In the genomic region with DNA sequence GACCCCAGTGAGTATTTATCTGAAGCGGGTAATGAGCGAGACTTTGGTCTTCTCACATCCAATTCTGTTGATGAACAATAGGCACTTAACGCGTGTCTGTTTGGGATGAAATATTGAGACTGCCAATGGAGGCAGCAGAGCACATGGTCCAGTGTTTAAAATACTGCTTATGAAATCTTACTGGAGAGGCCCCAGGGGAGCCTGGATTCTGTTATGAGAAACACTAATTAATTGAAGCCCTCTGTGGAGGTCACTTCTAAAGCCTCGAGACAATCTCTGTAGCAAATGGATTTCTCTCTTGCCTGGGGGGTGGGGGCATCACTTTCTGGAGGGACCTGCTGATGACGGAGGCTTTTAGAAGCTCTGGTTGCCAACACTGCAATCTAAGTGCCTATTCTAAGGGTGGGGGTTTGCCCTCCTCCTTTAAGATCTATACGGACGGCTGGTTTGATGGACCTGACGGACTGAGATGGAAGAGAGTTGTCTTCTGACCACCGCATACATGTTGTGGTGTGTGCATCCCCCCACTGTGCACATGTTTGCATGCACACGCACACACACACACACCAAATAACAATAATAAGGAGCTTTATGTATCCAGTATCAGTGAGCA, we compare ENCODE assay signal across 17 mouse cellular contexts. TPM values are rescaled to one million over a fixed set of nuclear protein-coding genes. Genes with fewer than 3 reads are reported as not detected.
DNase-seq lines count a peak whose midpoint lies in the region; ATAC-seq lines count a peak whose summit lies in the region.
"Had no signal": no experiment of that assay in that cellular context is flagged by ENCODE, and none has a peak within 500 bp of the region (broad histone marks: within the 10 kb centered on the region; RNA-seq: fewer than 3 reads in every experiment).

No protein-coding gene starts in this region.

- peaks cover 3% of the 10 kb centered on the region; the same call in 1 of the 2 replicates for H3K4me1 ChIP-seq in embryonic facial prominence, embryonic 11.5 days (ENCODE audit: control insufficient read depth, insufficient read depth, low read length)
- H3K4me1 ChIP-seq in embryonic facial prominence, embryonic 10.5 days = peaks cover 23% of the 10 kb centered on the region
- H3K4me1 ChIP-seq in midbrain, embryonic 14.5 days (ENCODE audit: control insufficient read depth, insufficient read depth, low read length) = no peaks in the 10 kb centered on the region
- H3K4me1 ChIP-seq in midbrain, embryonic 10.5 days = no peaks in the 10 kb centered on the region; the same call in 1 of the 2 replicates
- H3K4me1 ChIP-seq in midbrain, embryonic 15.5 days = no peaks in the 10 kb centered on the region
- peaks cover 5% of the 10 kb centered on the region; the same call in 1 of the 2 replicates for H3K4me1 ChIP-seq in stomach, embryonic 15.5 days
- H3K4me1 ChIP-seq: heart, embryonic 15.5 days; kidney, embryonic 15.5 days had no signal

- H3K27ac ChIP-seq in embryonic facial prominence, embryonic 11.5 days (replicated peaks; ENCODE audit: low read depth, low read length) = no peak overlapping the region
- H3K27ac ChIP-seq in embryonic facial prominence, embryonic 10.5 days (replicated peaks) = no peak overlapping the region
- H3K27ac ChIP-seq in midbrain, embryonic 14.5 days (replicated peaks; ENCODE audit: low read depth, low read length) = no peak overlapping the region
- H3K27ac ChIP-seq in midbrain, embryonic 10.5 days (replicated peaks) = no peak overlapping the region
- H3K27ac ChIP-seq in midbrain, embryonic 15.5 days = no peak overlapping the region
- H3K27ac ChIP-seq in stomach, embryonic 15.5 days = no peak overlapping the region
- H3K27ac ChIP-seq: heart, embryonic 15.5 days; kidney, embryonic 15.5 days; limb, embryonic 15.5 days had no signal

- H3K9me3 ChIP-seq in embryonic facial prominence, embryonic 11.5 days (replicated peaks; ENCODE audit: control insufficient read depth, low read length) = no peaks in the 10 kb centered on the region
- H3K9me3 ChIP-seq in embryonic facial prominence, embryonic 10.5 days = no peaks in the 10 kb centered on the region
- no peaks in the 10 kb centered on the region for H3K9me3 ChIP-seq in midbrain, embryonic 14.5 days (ENCODE audit: control insufficient read depth, low read length)
- H3K9me3 ChIP-seq in midbrain, embryonic 10.5 days (replicated peaks) = no peaks in the 10 kb centered on the region
- H3K9me3 ChIP-seq in midbrain, embryonic 15.5 days = no peaks in the 10 kb centered on the region
- H3K9me3 ChIP-seq in stomach, embryonic 15.5 days = no peaks in the 10 kb centered on the region
- H3K9me3 ChIP-seq: heart, embryonic 15.5 days; kidney, embryonic 15.5 days; limb, embryonic 15.5 days had no signal

- H3K4me3 ChIP-seq in embryonic facial prominence, embryonic 11.5 days (ENCODE audit: low read depth, low read length) = no peak overlapping the region
- no peak overlapping the region for H3K4me3 ChIP-seq in embryonic facial prominence, embryonic 10.5 days
- H3K4me3 ChIP-seq in midbrain, embryonic 14.5 days (replicated peaks; ENCODE audit: low read depth, low read length) = no peak overlapping the region
- no peak overlapping the region for H3K4me3 ChIP-seq in midbrain, embryonic 10.5 days
- H3K4me3 ChIP-seq in midbrain, embryonic 15.5 days = no peak overlapping the region
- no peak overlapping the region for H3K4me3 ChIP-seq in stomach, embryonic 15.5 days (replicated peaks)
- H3K4me3 ChIP-seq: heart, embryonic 15.5 days; kidney, embryonic 15.5 days; limb, embryonic 15.5 days had no signal

- peak; percentile 27; the same call in 1 of the 2 replicates for ATAC-seq in embryonic facial prominence, embryonic 11.5 days (replicated peaks; ENCODE audit: insufficient number of reproducible peaks, low FRiP score, low TSS enrichment, low read depth)
- no peak for ATAC-seq in midbrain, embryonic 14.5 days (ENCODE audit: low FRiP score, low TSS enrichment)
- peak; percentile 58 for ATAC-seq in midbrain, embryonic 15.5 days (replicated peaks)
- ATAC-seq in stomach, embryonic 15.5 days (ENCODE audit: insufficient read depth, low FRiP score, low read depth) = peak; percentile 24; the same call in 1 of the 2 replicates
- ATAC-seq: inflammation-experienced regulatory T-cells, adult 6 months; liver, postnatal 0 days had no signal

- H3K4me2 ChIP-seq in embryonic facial prominence, embryonic 11.5 days (ENCODE audit: low read depth, low read length) = no peak overlapping the region
- no peak overlapping the region for H3K4me2 ChIP-seq in midbrain, embryonic 14.5 days (ENCODE audit: low read length)
- H3K4me2 ChIP-seq in midbrain, embryonic 15.5 days = no peak overlapping the region
- H3K4me2 ChIP-seq in stomach, embryonic 15.5 days = no peak overlapping the region
- H3K4me2 ChIP-seq: heart, embryonic 15.5 days; kidney, embryonic 15.5 days; limb, embryonic 15.5 days had no signal

- H3K36me3 ChIP-seq in embryonic facial prominence, embryonic 11.5 days (replicated peaks; ENCODE audit: control insufficient read depth, insufficient read depth, low read depth, low read length) = no peaks in the 10 kb centered on the region
- no peaks in the 10 kb centered on the region for H3K36me3 ChIP-seq in embryonic facial prominence, embryonic 10.5 days (replicated peaks)
- no peaks in the 10 kb centered on the region for H3K36me3 ChIP-seq in midbrain, embryonic 14.5 days (ENCODE audit: control insufficient read depth, insufficient read depth, low read length)
- no peaks in the 10 kb centered on the region for H3K36me3 ChIP-seq in midbrain, embryonic 10.5 days
- H3K36me3 ChIP-seq in midbrain, embryonic 15.5 days (replicated peaks) = no peaks in the 10 kb centered on the region
- H3K36me3 ChIP-seq in stomach, embryonic 15.5 days = no peaks in the 10 kb centered on the region
- H3K36me3 ChIP-seq: heart, embryonic 15.5 days; kidney, embryonic 15.5 days; limb, embryonic 15.5 days had no signal

- no peak overlapping the region for H3K9ac ChIP-seq in embryonic facial prominence, embryonic 11.5 days (replicated peaks; ENCODE audit: low read length)
- H3K9ac ChIP-seq in midbrain, embryonic 14.5 days (replicated peaks; ENCODE audit: low read length) = no peak overlapping the region
- H3K9ac ChIP-seq in midbrain, embryonic 15.5 days = no peak overlapping the region
- no peak overlapping the region for H3K9ac ChIP-seq in stomach, embryonic 15.5 days
- H3K9ac ChIP-seq: heart, embryonic 15.5 days; kidney, embryonic 15.5 days; limb, embryonic 15.5 days; liver, postnatal 0 days had no signal

- no peaks in the 10 kb centered on the region for H3K27me3 ChIP-seq in embryonic facial prominence, embryonic 11.5 days (ENCODE audit: control insufficient read depth, insufficient read depth, low read length)
- H3K27me3 ChIP-seq in embryonic facial prominence, embryonic 10.5 days (replicated peaks; ENCODE audit: low read depth, poor library complexity, severe bottlenecking) = no peaks in the 10 kb centered on the region
- H3K27me3 ChIP-seq in midbrain, embryonic 14.5 days (ENCODE audit: control insufficient read depth, insufficient read depth, low read length) = no peaks in the 10 kb centered on the region
- no peaks in the 10 kb centered on the region for H3K27me3 ChIP-seq in midbrain, embryonic 10.5 days (ENCODE audit: low read depth, poor library complexity, severe bottlenecking)
- no peaks in the 10 kb centered on the region for H3K27me3 ChIP-seq in midbrain, embryonic 15.5 days (replicated peaks)
- no peaks in the 10 kb centered on the region for H3K27me3 ChIP-seq in stomach, embryonic 15.5 days (replicated peaks)
- H3K27me3 ChIP-seq: heart, embryonic 15.5 days; kidney, embryonic 15.5 days; limb, embryonic 15.5 days had no signal

- WGBS in embryonic facial prominence, embryonic 11.5 days = 76% methylated on average over 11 of the region's 11 CpGs
- 85% methylated on average over 11 of the region's 11 CpGs for WGBS in embryonic facial prominence, embryonic 10.5 days
- WGBS in midbrain, embryonic 14.5 days = 74% methylated on average over 11 of the region's 11 CpGs
- 91% methylated on average over 11 of the region's 11 CpGs for WGBS in midbrain, embryonic 10.5 days
- WGBS in midbrain, embryonic 15.5 days = 71% methylated on average over 11 of the region's 11 CpGs
- WGBS in stomach, embryonic 15.5 days = 58% methylated on average over 11 of the region's 11 CpGs

- DNase-seq in embryonic facial prominence, embryonic 11.5 days (ENCODE audit: low spot score) = peak; percentile 44
- DNase-seq in embryonic facial prominence, embryonic 10.5 days (ENCODE audit: low spot score) = no peak
- DNase-seq in midbrain, embryonic 14.5 days = peak; percentile 64
- no peak for DNase-seq in midbrain, embryonic 10.5 days (ENCODE audit: low spot score)
- no peak for DNase-seq in cerebellum, adult 9-10 months
- DNase-seq in cerebellum, adult 11 months = no peak
- DNase-seq: cerebellum, adult 2 months; gastrocnemius, postnatal 36 days; layer of hippocampus, adult 9-11 months; right cerebral cortex, postnatal 25 days had no signal

RNA-seq across cellular contexts. Expression of a gene that starts 22.8 kb away (rescaled TPM):
- polyA plus RNA-seq in embryonic facial prominence, embryonic 11.5 days (2014; fragmentation: Nextera tagmentation; extraction: Ambion mirVana) = 2.4 and 3.0 TPM in 2 replicates
- 0.99 and 1.8 TPM in 2 replicates for polyA plus RNA-seq in embryonic facial prominence, embryonic 10.5 days (2016; fragmentation: Nextera tagmentation; extraction: Ambion mirVana)
- polyA plus RNA-seq in midbrain, embryonic 14.5 days (2014; fragmentation: Nextera tagmentation; extraction: Ambion mirVana) = 5.0 and 7.8 TPM in 2 replicates
- 3.6 and 4.4 TPM in 2 replicates for polyA plus RNA-seq in midbrain, embryonic 10.5 days (2016; fragmentation: Nextera tagmentation; extraction: Ambion mirVana)
- 7.3 and 8.3 TPM in 2 replicates for polyA plus RNA-seq in midbrain, embryonic 15.5 days (2015; fragmentation: Nextera tagmentation; extraction: Ambion mirVana)
- 18.0 and 20.3 TPM in 2 replicates for polyA plus RNA-seq in stomach, embryonic 15.5 days (2015; fragmentation: Nextera tagmentation; extraction: Ambion mirVana)
- polyA plus RNA-seq: inflammation-experienced regulatory T-cells, adult 6 months had no signal

Comparison
In these comparisons a context has a peak if more than half of its experiments do, and no peak if none do; other contexts are left out.
1. DNase-seq: peak in embryonic facial prominence, embryonic 11.5 days (single experiment) and midbrain, embryonic 14.5 days (single experiment); none in embryonic facial prominence, embryonic 10.5 days (single experiment), midbrain, embryonic 10.5 days (single experiment), cerebellum, adult 9-10 months (single experiment) and cerebellum, adult 11 months (single experiment).